13 mouse cellular contexts compared by ENCODE assay signal in genomic region chr3:6638151-6638550, GRCm38 (mm10). TPM values are rescaled to one million over a fixed set of nuclear protein-coding genes. Genes with fewer than 3 reads are reported as not detected.
"Had no signal": no experiment of that assay in that cellular context is flagged by ENCODE, and none has a peak within 500 bp of the region (broad histone marks: within the 10 kb centered on the region; RNA-seq: fewer than 3 reads in every experiment).

No protein-coding gene starts in this region.

RNA-seq across cellular contexts. Expression of gene 1700008P02Rik, which starts 17.9 kb away (rescaled TPM):
- total RNA-seq: neutrophil, adult 5-6 weeks had no signal
- polyA plus RNA-seq: neural tube, embryonic 13.5 days; neural tube, embryonic 14.5 days; neural tube, embryonic 15.5 days; small intestine, adult 2 months; spleen, adult 2 months; stomach, embryonic 14.5 days; stomach, embryonic 15.5 days; stomach, embryonic 16.5 days; stomach, postnatal 0 days; thymus, adult 2 months; thymus, postnatal 0 days; urinary bladder, adult 2 months had no signal
